Mouse (Mus musculus) frontal cortex, postnatal 36 days (tissue): ENCODE results near the gene Slc38a7.
"Not testable (repeated sequence)": the region's sequence is repeated elsewhere in the genome, so short reads cannot be mapped to it uniquely, and the experiment has no call there.

ENCODE experiments used
- DNase-seq, 2 experiments: peaks; one replicate each; pipeline ENCODE4 v3.0.0; 2022; ENCODE audit warnings: low spot score in 2 of 2

Slc38a7 gene

GRCm38 (mm10) chr8:95850326-95850725 lies 3.0 kb downstream of the Slc38a7 start:
- no peak for DNase-seq

GRCm38 (mm10) chr8:95848734-95849464 lies 4.4 kb downstream of the Slc38a7 start:
- DNase-seq, result no peak

- no peak for DNase-seq
These were observed 5.2 kb downstream of the Slc38a7 start for GRCm38 (mm10) chr8:95848061-95848551.

- DNase-seq, result no peak
These were observed 8.3 kb downstream of the Slc38a7 start for GRCm38 (mm10) chr8:95845026-95845425.

DNA sequence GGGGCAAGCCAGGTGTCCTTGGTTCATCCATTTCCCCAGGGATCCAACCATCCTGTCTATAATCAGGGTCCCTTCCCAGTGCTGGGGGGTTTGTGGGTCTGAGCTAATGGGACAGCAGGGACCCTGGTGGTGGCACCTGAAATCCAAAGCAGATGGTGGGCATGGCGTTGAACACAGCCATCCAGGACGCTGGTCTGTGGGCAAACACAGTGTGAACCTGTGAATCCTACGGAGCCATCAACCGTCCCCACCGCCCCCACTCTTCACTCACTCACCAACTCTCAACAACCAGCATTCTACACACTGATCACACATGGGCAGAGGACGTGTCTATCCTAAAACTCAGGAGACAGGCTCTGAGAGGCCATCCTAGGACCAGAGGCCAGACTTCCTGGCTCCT lies 9.4 kb downstream of the Slc38a7 start:
- no peak for DNase-seq

DNA sequence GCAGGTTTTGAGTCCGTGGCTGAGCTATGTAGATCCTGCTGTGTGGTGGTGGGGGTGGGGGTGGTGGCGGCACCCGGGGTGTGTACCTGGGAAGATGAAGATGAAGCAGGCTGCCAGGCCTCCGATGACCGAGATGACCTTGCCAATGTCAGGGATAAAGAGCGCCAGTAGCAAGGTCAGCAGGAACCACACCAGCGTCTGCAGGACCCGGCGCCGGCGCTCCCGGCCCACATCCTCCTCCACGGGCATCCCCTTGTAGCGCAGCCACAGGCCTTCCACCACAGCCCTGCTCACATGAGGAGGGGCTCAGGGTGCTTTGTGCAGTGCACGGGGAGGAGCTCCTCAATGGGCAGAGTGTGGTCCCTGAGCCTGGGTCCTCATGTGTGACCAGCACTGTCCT lies 11.9 kb downstream of the Slc38a7 start:
- no peak for DNase-seq

GRCm38 (mm10) chr8:95839289-95839688 lies 14.1 kb downstream of the Slc38a7 start:
- no peak for DNase-seq

DNA sequence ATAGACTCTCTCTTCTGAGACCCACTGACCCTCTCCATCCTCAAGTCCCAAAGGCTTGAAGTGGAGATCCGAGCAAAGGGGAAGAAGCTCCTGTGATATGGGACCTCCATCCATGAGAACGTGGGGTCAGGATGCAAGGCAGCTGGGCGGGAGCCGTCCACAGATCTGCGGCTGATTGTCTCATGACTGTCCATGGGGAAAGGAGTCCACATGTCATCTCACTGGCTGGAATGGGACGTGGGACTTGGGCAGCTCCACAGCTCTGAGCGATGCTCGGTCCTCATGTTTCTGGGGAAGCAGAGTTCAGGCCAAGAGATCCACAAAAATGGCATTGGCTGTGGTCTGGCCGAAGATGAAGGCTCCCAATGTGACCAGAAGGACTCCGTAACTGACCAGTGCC lies 16.1 kb downstream of the Slc38a7 start:
- DNase-seq, result no peak

DNA sequence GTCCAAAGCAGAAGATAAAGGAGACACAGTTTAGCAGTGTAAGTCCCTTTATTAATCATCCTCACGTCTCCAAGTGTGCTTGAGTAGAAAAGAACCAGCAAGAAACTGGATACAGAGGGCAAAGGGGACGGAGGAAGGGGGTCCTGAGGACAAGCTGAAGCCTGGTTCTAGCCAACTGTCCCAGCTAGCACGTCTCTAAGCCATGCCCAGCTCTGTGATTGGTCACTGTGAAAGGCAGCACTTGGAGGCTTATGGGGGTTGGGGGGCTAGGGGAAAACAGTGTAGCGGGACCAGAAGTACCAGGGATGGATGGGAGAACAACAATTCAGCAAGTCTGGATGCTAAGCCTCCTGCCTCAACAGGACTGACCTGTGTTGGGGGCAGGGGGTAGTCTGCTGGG lies 17.4 kb downstream of the Slc38a7 start:
- DNase-seq, result no peak

DNA sequence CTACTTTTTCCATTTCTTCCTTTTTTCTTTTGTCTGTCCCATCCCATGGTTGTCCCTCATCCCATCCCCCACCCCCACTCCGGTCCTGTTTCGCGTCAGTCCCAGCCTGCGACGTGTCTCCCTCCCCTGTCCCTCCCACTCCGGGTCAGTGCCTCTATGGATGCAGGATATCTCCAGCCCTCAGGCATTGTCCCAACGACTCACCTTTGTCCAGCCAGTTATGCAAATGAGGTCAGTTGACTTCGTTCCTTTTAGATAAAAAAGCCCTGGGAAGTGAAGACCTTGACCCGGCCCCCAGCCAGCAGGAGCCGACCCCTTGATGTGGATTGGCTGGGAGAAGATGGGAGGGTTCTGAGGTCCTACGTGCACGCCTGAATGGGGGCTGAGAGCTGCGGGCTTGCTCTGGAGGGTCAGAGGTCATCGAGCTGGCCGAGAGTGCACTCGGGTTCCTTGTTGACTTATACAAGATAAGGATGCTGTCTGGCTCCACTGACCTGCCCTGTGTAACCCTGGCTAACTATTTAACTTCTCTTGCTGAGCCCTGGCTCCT lies 19.8 kb downstream of the Slc38a7 start:
- no peak for DNase-seq

DNA sequence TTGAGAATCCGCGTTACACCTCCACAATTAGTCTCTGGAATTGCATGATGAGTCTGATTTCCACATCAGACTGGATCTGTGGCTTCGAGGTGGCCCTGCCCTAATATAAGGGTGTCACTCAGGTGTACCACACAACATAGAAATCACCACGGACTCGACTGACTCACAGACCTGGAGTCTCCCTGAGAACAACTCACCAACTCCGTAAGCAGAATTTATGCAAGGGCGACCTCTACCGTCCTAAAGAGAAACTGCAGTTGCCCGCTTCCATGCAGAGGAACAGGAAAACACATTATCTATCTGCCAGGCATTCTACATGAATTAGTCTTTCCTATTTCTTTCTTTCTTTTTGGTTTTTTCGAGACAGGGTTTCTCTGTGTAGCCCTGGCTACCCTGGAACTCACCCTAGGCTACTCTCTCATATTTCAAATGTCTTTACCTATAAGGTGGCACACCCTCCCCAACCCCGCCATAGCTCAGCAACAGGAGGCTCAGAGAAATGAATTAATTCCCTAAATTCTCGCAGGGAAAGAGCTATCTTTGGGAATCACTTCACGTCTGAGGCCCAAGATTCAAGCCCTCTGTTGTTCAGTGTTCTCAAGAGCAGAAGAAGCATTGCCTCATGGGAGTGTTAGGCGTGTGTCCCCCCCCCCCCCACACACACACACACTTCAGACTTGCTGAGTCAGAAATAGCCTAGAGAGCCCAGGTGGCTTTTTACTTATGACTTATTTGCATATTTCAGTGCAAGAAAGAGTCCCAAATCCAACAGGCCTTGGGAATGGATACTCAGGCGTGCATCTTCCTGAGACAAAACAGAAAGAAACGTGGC lies 20.5 kb downstream of the Slc38a7 start:
- peak; percentile 88 to 93 for DNase-seq

- no peak for DNase-seq
These were observed 23.2 kb downstream of the Slc38a7 start for GRCm38 (mm10) chr8:95830144-95830543.

GRCm38 (mm10) chr8:95825162-95825561 lies 28.2 kb downstream of the Slc38a7 start, which contains the start of gene Sap18b:
Gene Sap18b, plus strand, starts transcription at chr8:95825346.
- DNase-seq, result not testable (repeated sequence)

DNA sequence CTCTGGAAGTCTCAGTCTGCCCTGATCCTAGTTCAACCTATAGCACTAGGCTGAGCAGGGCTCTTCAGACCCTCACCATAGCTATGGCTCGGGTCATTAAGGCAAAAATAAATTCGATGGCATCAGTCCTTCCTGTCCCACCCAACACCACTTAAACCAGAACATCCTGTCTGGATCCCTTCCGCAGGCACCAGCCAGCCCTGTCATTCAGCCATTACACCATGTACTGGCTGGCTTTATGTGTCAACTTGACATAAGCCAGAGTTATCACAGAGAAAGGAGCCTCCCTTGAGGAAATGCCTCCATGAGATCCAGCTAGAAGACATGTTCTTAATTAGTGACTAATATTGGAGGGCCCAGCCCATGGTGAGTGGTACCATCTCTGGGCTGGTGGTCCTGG lies 30.6 kb downstream of the Slc38a7 start:
- DNase-seq, result no peak

DNA sequence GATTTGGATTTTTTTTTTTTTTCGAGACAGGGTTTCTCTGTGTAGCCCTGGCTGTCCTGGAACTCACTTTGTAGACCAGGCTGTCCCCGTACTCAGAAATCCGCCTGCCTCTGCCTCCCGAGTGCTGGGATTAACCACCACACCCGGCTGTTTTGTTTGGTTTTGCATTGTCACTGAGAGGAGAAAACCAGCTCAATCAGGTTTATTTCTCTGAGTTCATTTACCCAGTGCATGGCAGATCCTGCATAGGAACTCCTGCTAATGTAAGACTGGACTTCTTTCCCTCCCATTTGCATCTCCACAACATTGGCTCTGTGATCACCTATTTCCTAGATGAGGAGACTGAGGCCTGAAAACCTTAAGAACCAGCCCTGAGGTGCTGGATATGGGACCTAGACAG lies 31.2 kb downstream of the Slc38a7 start:
- DNase-seq, result no peak

GRCm38 (mm10) chr8:95821266-95821665 lies 32.1 kb downstream of the Slc38a7 start:
- DNase-seq, result no peak

- DNase-seq, result no peak
These were observed 35.1 kb downstream of the Slc38a7 start for GRCm38 (mm10) chr8:95818211-95818610.

DNA sequence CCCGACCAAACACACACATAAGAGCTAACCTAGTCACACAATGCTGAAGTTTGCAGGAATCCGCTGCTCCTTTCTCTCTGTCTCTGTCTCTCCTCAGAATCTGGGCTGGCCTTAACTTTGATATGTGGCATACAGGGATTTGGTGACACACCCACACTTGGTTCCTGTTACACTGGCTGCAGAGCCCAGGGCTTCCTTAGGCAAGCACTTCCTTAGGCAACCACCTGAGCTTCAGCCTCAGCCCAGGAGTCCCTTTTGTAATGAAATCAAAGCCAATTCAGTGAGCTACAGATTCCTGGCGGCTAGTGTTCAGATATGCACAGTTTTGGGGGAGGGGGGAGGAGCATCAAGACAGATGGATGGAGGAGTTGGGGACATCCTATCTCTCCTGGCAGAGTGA lies 35.7 kb downstream of the Slc38a7 start:
- DNase-seq, result no peak

- DNase-seq, result no peak
These were observed 37.2 kb downstream of the Slc38a7 start for GRCm38 (mm10) chr8:95816044-95816708.

DNA sequence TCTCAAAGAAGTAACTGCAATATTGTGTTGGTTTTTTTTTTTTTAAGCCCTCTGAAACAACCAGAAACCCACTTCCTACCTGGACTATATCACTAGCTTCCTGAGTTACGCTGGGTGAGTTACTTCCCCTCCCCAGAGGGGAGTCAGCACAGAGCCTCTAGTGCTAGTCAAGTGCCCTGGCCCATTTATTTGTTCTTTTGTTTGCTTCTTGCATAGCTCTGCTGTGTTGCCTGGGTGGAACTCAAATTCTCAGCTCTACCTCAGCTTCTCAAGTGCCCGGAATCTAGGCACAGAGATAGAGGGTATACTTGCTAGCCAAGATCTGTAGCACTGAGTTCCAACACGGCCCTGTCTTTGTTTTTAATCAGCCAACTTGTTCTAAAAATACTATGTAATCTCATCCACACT lies 43.2 kb downstream of the Slc38a7 start:
- no peak for DNase-seq

DNA sequence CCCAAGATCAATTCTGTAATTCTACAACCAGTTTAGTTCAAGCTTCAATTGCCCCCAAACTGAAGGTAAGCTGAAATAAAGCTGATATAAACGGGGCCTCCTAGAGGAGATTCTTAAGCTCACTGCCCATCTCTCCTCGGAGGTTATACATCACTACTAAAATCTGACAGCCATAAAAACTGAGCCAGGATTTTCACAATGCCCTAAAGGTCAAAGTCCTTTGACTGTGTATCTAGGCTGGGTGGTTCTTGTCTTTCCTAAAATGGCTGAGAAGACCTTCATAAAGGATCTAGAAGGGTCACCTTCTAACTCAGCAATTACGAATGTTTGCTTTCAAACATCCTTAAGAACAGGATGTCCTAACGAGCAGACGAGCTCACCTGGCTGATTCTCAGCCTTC lies 44.2 kb downstream of the Slc38a7 start:
- no peak for DNase-seq

DNA sequence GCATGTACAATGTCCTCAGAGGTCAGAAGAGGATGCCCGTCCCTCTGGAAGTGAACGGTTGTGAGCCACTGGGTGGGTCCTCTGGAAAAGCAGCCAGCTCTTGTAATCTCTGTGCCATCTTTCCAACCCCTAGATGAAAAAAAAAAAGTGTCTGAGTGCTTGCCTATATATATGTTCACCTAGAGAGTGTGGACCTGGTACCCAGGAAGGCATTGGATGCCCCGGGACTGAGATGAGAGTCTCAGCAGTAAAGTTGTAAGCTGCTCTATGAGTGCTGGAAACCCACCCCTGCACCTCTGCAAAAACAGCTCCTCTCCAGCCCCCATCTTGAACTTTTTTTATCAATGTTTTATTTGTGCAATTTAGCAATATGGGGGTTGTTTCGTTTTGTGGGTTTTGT lies 44.7 kb downstream of the Slc38a7 start:
- no peak for DNase-seq
